Mouse (Mus musculus) forebrain, embryonic 14.5 days (tissue): ENCODE data around the gene Gm9821. TPM values are rescaled to one million over a fixed set of nuclear protein-coding genes. Genes with fewer than 3 reads are reported as not detected.

ENCODE experiments used
- ATAC-seq: fragments of 200-750 bp; cut with Nextera tagmentation; 2 replicates; pipeline ENCODE4 v1.8.0; 2017; ENCODE audit warnings: mild to moderate bottlenecking, moderate library complexity
- DNase-seq: peaks from one replicate; pipeline ENCODE4 v3.0.0-alpha.2; 2015; ENCODE audit warnings: low spot score
- H3K27ac ChIP-seq: fragments of 300-500 bp; sonication (generic); 2 replicates; pipeline ENCODE4 v1.5.1; 2014; ENCODE audit warnings: low read depth, mild to moderate bottlenecking, control low read depth, low read length, moderate library complexity
- H3K27me3 ChIP-seq: fragments of 300-500 bp; sonication (generic); replicated peaks from 2 replicates; pipeline ENCODE4 v1.6.1; 2014; ENCODE audit warnings: low read length, control low read depth, mixed read lengths; ENCODE audit not compliant: control insufficient read depth, insufficient read depth
- H3K36me3 ChIP-seq: fragments of 300-500 bp; sonication (generic); 2 replicates; pipeline ENCODE4 v1.6.1; 2014; ENCODE audit warnings: low read length, control low read depth; ENCODE audit not compliant: control insufficient read depth, insufficient read depth
- H3K4me1 ChIP-seq: fragments of 300-500 bp; sonication (generic); 2 replicates; pipeline ENCODE4 v1.6.1; 2014; ENCODE audit warnings: antibody characterized with exemption, low read length, control low read depth; ENCODE audit not compliant: control insufficient read depth, insufficient read depth
- H3K4me2 ChIP-seq: fragments of 300-500 bp; sonication (generic); 2 replicates; pipeline ENCODE4 v1.6.1; 2014; ENCODE audit warnings: mild to moderate bottlenecking, control low read depth, low read length
- H3K4me3 ChIP-seq: fragments of 300-500 bp; sonication (generic); 2 replicates; pipeline ENCODE4 v1.5.1; 2014; ENCODE audit warnings: low read depth, low read length, control low read depth
- H3K9ac ChIP-seq: fragments of 300-500 bp; sonication (generic); 2 replicates; pipeline ENCODE4 v1.6.1; 2014; ENCODE audit warnings: mild to moderate bottlenecking, low read length, control low read depth, moderate library complexity
- H3K9me3 ChIP-seq: fragments of 300-500 bp; sonication (generic); replicated peaks from 2 replicates; pipeline ENCODE4 v1.6.1; 2016; ENCODE audit warnings: low read length, control low read depth, mixed read lengths; ENCODE audit not compliant: control insufficient read depth
- WGBS: fragments of 180-500 bp; shearing (Covaris S2); extraction: QIAGEN DNeasy Blood & Tissue Kit; methylation state at CpG from one replicate; pipeline ENCODE4 v1.1.7; 2014; 5-methylcytosine and 5-hydroxymethylcytosine counted together
- polyA plus RNA-seq: library from polyadenylated mRNA; unstranded; fragments of >200 nt; fragmentation: Nextera tagmentation; extraction: Ambion mirVana; gene quantifications from 2 replicates; pipeline ENCODE4 v1.2.1, GENCODE M21; 2014

Gm9821 gene
- polyA plus RNA-seq, 1 experiment from 2014 or later, result 0.20 TPM

DNA sequence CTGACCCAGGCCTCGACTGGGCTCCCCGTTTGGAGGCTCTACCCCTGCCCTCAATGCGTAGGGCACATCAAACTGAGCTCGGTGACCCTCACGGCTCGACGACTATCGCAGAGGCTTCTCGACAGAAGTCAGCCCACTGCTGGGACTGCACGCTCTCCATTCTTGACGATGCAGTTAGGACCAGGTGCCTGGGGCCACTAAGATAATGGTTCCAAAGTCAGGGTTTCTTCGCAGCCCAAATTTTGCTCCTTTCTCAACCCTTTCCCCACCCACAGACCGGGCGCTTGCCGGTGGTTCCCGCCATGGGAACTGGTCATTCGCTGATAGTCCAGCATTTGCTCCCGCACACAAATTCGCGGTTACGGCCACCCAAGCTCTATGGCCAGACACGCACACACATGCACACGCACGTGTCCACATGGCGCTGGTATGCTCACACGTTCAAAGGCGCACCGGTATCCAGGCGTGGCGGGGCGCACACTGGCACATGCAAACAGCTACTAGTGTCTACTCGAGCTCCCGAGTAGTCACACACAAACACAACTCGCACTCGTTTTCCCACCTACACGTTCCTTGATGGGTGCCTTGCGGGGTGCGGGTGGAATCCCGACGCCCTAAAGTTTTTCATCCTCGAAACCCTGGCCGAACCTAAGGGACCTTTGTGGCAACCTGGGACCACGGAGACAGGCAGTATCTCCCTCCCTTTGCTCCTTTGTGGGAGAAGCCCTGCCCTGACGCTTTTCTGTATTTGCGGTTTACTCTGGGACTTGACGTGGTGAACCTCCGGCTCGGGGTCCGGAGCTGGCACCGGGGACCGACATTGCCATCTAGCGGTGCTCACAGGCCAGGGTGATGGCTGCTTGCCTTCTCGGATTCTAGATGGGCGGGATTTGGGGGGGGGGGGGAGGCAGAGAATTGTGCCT, 21.8 kb upstream of the Gm9821 start:
- peaks cover 5% of the 10 kb centered on the region; the same call in 1 of the 2 replicates for H3K4me1 ChIP-seq
- ATAC-seq, result peak; percentile 37
- WGBS, result 6% methylated on average over 54 of the region's 54 CpGs
- H3K9ac ChIP-seq, result peak overlapping the region; percentile 6; the same call in 1 of the 2 replicates
- H3K27me3 ChIP-seq, result peaks cover 40% of the 10 kb centered on the region
- no peaks in the 10 kb centered on the region for H3K9me3 ChIP-seq
- H3K36me3 ChIP-seq, result no peaks in the 10 kb centered on the region; the same call in 1 of the 2 replicates
- peak overlapping the region; percentile 82 for H3K4me2 ChIP-seq
- peak; percentile 85 for DNase-seq
- no peak overlapping the region for H3K27ac ChIP-seq
- peak overlapping the region; percentile 58 for H3K4me3 ChIP-seq

GRCm38 (mm10) chr2:91924726-91925125, 20.8 kb upstream of the Gm9821 start:
- peaks cover 5% of the 10 kb centered on the region; the same call in 1 of the 2 replicates for H3K4me1 ChIP-seq
- no peak overlapping the region for H3K4me3 ChIP-seq
- H3K27ac ChIP-seq, result no peak overlapping the region
- 54% methylated on average over 1 of the region's 1 CpGs for WGBS
- H3K36me3 ChIP-seq, result no peaks in the 10 kb centered on the region; the same call in 1 of the 2 replicates
- H3K27me3 ChIP-seq, result peaks cover 40% of the 10 kb centered on the region
- H3K4me2 ChIP-seq, result no peak overlapping the region
- H3K9me3 ChIP-seq, result no peaks in the 10 kb centered on the region
- DNase-seq, result no peak
- H3K9ac ChIP-seq, result no peak overlapping the region
- ATAC-seq, result no peak

GRCm38 (mm10) chr2:91925442-91925841, 20.1 kb upstream of the Gm9821 start:
- Histone ChIP-seq H3K27me3 (peaks cover 39% of the 10 kb centered on the region), H3K4me2 (no peak overlapping the region), H3K9me3 (no peaks in the 10 kb centered on the region), H3K36me3 (no peaks in the 10 kb centered on the region), H3K27ac (no peak overlapping the region), H3K4me1 (peaks cover 7% of the 10 kb centered on the region; the same call in 1 of the 2 replicates), H3K4me3 (no peak overlapping the region), H3K9ac (no peak overlapping the region)
- DNase-seq (no peak), ATAC-seq (no peak)
- WGBS, result 83% methylated on average over 15 of the region's 15 CpGs

GRCm38 (mm10) chr2:91926949-91927348, 18.6 kb upstream of the Gm9821 start, which contains the start of gene Chrm4:
Gene Chrm4, plus strand, starts transcription at chr2:91927249.
- Histone ChIP-seq H3K27me3 (peaks cover 28% of the 10 kb centered on the region), H3K36me3 (no peaks in the 10 kb centered on the region), H3K4me1 (peaks cover 6% of the 10 kb centered on the region), H3K4me2 (0 out of 2 replicates have a peak within 1 kb of the TSS, but pooled peaks have one; percentile 2), H3K9ac (no peak within 1 kb of the TSS), H3K4me3 (no peak within 1 kb of the TSS), H3K27ac (no peak within 1 kb of the TSS), H3K9me3 (no peaks in the 10 kb centered on the region)
- 89% methylated on average over 3 of the region's 3 CpGs for WGBS
- ATAC-seq (no peak), DNase-seq (no peak)

DNA sequence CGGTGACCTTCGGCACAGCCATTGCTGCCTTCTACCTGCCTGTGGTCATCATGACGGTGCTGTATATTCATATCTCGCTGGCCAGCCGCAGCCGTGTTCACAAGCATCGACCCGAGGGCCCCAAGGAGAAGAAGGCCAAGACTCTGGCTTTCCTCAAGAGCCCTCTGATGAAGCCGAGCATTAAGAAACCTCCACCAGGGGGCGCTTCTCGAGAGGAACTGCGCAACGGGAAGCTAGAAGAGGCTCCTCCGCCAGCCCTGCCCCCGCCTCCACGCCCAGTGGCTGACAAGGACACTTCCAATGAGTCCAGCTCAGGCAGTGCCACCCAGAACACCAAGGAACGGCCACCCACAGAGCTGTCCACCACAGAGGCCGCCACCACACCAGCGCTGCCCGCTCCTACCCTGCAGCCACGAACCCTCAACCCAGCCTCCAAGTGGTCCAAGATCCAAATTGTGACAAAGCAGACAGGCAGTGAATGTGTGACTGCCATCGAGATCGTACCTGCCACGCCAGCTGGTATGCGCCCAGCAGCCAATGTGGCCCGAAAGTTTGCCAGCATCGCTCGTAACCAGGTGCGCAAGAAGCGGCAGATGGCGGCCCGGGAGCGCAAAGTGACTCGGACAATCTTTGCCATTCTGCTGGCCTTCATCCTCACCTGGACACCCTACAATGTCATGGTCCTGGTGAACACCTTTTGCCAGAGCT, 17.5 kb upstream of the Gm9821 start:
- DNase-seq, result peak; percentile 71
- H3K9me3 ChIP-seq, result no peaks in the 10 kb centered on the region
- no peak overlapping the region for H3K27ac ChIP-seq
- WGBS, result 45% methylated on average over 34 of the region's 34 CpGs
- H3K4me3 ChIP-seq, result no peak overlapping the region
- H3K9ac ChIP-seq, result no peak overlapping the region
- ATAC-seq, result no peak
- H3K4me1 ChIP-seq, result peaks cover 14% of the 10 kb centered on the region
- 0 out of 2 replicates have a peak overlapping the region, but pooled peaks have one; percentile 2 for H3K4me2 ChIP-seq
- H3K27me3 ChIP-seq, result peaks cover 22% of the 10 kb centered on the region
- H3K36me3 ChIP-seq, result no peaks in the 10 kb centered on the region

DNA sequence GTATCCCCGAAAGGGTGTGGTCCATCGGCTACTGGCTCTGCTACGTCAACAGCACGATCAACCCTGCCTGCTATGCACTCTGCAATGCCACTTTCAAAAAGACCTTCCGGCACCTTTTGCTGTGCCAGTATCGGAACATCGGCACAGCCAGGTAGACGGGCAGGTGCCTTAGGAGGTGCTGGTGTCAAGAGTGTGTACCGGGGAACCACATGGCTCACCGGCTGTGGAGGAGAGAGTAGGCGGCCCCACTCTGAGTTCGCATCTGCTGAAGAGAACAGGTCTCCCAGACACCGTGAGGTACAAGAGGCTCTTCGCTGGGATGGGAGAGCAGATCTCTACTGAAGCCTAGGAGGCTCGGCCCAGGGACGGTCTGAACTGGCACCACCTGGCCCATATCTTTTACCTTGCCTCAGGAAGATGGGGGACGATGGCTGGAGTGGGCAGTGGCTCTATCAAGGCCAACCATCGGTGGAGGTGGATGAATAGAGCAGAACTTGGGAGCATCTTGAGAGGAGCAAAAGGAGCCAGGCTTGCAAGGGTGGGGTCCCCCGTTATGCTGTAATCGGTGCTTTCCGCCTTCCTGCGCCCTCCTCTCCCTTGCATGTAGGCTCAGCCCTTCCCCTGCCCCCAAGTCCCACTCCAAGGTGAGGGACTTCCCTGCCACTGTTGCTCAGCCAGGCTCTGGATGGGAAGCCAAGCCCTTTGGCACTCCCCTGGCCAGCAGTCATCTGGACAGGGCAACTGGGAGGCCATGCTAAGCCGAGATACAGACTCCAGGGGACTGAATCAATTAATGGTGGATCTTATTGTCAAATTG, 16.8 kb upstream of the Gm9821 start:
- WGBS, result 79% methylated on average over 23 of the region's 23 CpGs
- DNase-seq (no peak), ATAC-seq (no peak)

DNA sequence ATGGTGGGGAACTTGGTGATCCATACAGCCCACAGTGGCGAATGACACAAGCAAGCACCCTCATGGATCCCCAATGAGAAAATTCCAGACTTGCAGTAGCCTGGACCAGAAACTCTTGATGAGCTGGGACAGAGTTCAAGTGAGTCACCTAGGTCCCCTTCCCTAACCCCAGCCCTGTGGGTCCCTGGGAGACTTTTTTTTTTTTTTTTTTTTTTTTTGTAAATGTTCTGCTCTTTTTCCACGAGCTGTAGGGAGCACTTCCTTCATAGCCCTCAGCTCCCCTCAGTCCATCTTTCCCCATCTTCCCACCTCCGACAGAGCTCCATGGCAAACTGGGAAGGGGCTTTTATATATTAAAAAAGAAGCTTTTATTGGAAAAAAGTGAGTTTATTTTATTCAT, 16.0 kb upstream of the Gm9821 start:
- no peaks in the 10 kb centered on the region for H3K9me3 ChIP-seq
- WGBS, result 48% methylated on average over 3 of the region's 3 CpGs
- peak overlapping the region; percentile 81 for H3K4me2 ChIP-seq
- peaks cover 8% of the 10 kb centered on the region; the same call in 1 of the 2 replicates for H3K27me3 ChIP-seq
- H3K36me3 ChIP-seq, result peaks cover 4% of the 10 kb centered on the region; the same call in 1 of the 2 replicates
- H3K9ac ChIP-seq, result peak overlapping the region; percentile 93; the same call in 1 of the 2 replicates
- ATAC-seq (no peak), DNase-seq (no peak)
- no peak overlapping the region for H3K27ac ChIP-seq
- H3K4me3 ChIP-seq, result peak overlapping the region; percentile 42; the same call in 1 of the 2 replicates
- H3K4me1 ChIP-seq, result peaks cover 14% of the 10 kb centered on the region

More for the DNA sequence above, 16.8 kb upstream of the Gm9821 start:
- Histone ChIP-seq H3K27me3 (peaks cover 15% of the 10 kb centered on the region), H3K36me3 (peaks cover 4% of the 10 kb centered on the region; the same call in 1 of the 2 replicates), H3K4me2 (no peak overlapping the region), H3K9me3 (no peaks in the 10 kb centered on the region), H3K4me1 (peaks cover 14% of the 10 kb centered on the region), H3K9ac (no peak overlapping the region), H3K4me3 (no peak overlapping the region), H3K27ac (peak overlapping the region; percentile 9; the same call in 1 of the 2 replicates)

DNA sequence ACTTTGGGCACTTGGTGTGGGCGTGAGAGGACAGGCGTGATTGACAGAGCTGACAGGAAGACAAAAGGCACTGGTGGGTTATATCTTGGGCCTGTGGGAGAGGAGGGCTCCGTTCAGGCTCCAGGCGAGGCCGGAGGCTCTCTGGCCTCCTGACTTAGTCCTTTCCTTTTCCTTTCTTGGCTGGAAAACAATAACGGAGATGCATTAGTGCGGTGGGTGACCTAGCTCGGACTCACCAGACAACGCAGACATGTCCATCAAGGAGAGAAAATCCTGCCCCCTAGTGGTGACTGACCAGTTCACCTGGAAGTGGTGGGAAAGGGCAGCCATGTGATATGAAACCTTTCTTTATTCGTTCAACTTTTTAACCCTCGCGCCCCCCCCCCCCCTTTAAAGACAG, 15.6 kb upstream of the Gm9821 start:
- peak overlapping the region; percentile 81 for H3K4me2 ChIP-seq
- no peak for ATAC-seq
- H3K27ac ChIP-seq, result peak overlapping the region; percentile 39; the same call in 1 of the 2 replicates
- H3K9ac ChIP-seq, result peak overlapping the region; percentile 93
- 2% methylated on average over 12 of the region's 12 CpGs for WGBS
- H3K36me3 ChIP-seq, result peaks cover 7% of the 10 kb centered on the region; the same call in 1 of the 2 replicates
- H3K4me3 ChIP-seq, result peak overlapping the region; percentile 42
- H3K9me3 ChIP-seq, result no peaks in the 10 kb centered on the region
- H3K4me1 ChIP-seq, result peaks cover 14% of the 10 kb centered on the region
- DNase-seq, result peak; percentile 83
- peaks cover 4% of the 10 kb centered on the region; the same call in 1 of the 2 replicates for H3K27me3 ChIP-seq
